Mouse (Mus musculus) CH12.LX (cell line): Measurements from ENCODE around the gene Fam234b.

Source experiments
- BHLHE40 ChIP-seq: IDR thresholded peaks from 2 replicates; pipeline ENCODE4 v1.6.1; 2011; ENCODE audit warnings: mild to moderate bottlenecking, low read depth, low read length, improper control_type of control experiment
- CTCF ChIP-seq, 2 experiments: IDR thresholded peaks in 1 of 2; conservative IDR thresholded peaks in 1 of 2; 2 replicates each; pipeline ENCODE4 v1.5.1; 2011 to 2012; ENCODE audit warnings: low read depth in 2 of 2, low read length in 2 of 2, improper control_type of control experiment in 1 of 2, inconsistent platforms in 1 of 2, mild to moderate bottlenecking in 1 of 2, moderate library complexity in 1 of 2
- EP300 ChIP-seq: IDR thresholded peaks from 2 replicates; pipeline ENCODE4 v1.6.1; 2011; ENCODE audit warnings: low read length, improper control_type of control experiment
- HCFC1 ChIP-seq: IDR thresholded peaks from 2 replicates; pipeline ENCODE4 v1.6.1; 2012; ENCODE audit warnings: low read depth, mild to moderate bottlenecking, inconsistent platforms, low read length, improper control_type of control experiment
- IRF4 ChIP-seq: IDR thresholded peaks from 2 replicates; pipeline ENCODE4 v1.6.1; 2014; ENCODE audit warnings: low read depth, mild to moderate bottlenecking, inconsistent platforms, low read length, improper control_type of control experiment
- KAT2A ChIP-seq: IDR thresholded peaks from 2 replicates; pipeline ENCODE4 v1.6.1; 2012; ENCODE audit warnings: low read length, improper control_type of control experiment, inconsistent platforms; ENCODE audit not compliant: insufficient replicate concordance
- MAFK ChIP-seq: IDR thresholded peaks from 2 replicates; pipeline ENCODE4 v1.6.1; 2011; ENCODE audit warnings: low read length, improper control_type of control experiment; ENCODE audit not compliant: insufficient replicate concordance
- MXI1 ChIP-seq: IDR thresholded peaks from 2 replicates; pipeline ENCODE4 v1.6.1; 2011; ENCODE audit warnings: mild to moderate bottlenecking, low read depth, low read length, improper control_type of control experiment
- NRF1 ChIP-seq: IDR thresholded peaks from 2 replicates; pipeline ENCODE4 v1.6.1; 2014; ENCODE audit warnings: low read depth, mild to moderate bottlenecking, inconsistent platforms, low read length, improper control_type of control experiment, moderate library complexity
- POLR2A ChIP-seq: IDR thresholded peaks from 2 replicates; pipeline ENCODE4 v1.6.1; 2011; ENCODE audit warnings: low read depth, mild to moderate bottlenecking, improper control_type of control experiment, low read length
- TCF12 ChIP-seq: IDR thresholded peaks from 2 replicates; pipeline ENCODE4 v1.6.1; 2014; ENCODE audit warnings: low read depth, mild to moderate bottlenecking, inconsistent platforms, low read length, improper control_type of control experiment
- UBTF ChIP-seq: IDR thresholded peaks from 2 replicates; pipeline ENCODE4 v1.6.1; 2012; ENCODE audit warnings: low read depth, mild to moderate bottlenecking, inconsistent platforms, low read length, improper control_type of control experiment, moderate library complexity

DNA sequence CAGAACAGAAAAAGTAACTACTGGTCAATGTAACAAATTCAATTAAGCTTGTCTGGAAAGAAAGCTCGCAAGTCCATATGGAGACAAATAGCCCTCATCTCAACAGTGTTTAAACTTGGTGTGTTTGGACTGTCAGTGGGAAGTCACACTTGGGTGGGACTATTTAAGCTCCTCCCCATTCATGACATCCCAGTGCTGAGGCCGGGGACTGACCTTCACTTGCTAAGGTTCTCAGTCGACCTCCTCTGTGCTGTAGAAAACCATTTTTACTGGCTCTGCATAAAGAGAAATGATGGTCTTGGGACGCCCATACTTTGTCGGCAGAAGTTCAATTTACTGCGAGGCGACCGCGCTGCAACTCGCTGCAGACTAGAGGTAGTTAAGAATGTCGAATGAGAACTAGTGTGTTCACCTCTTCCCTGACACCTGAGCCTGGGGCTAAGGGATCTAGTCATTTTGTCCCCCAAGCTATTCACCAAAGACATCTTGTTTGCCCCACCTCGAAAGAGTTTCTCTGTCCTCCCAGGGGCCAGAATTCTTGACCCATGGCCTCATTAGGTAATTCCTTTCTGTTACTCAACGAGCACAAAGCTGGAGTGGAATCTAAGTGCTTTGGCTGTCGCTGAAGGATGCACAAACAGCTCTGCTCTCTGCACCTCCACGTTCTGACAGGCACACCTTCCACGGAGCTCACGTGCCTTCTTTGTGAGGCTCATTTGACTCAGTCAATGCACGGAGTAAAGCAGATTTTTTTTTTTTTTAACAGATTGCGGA is 53.3 kb downstream of the Fam234b start:
- TF ChIP-seq CTCF (conservative IDR thresholded peaks at IDR 0.05 in 1 of 2, IDR thresholded peaks at IDR 0.05 in 1 of 2; ENCODE audit: low read depth in 2 of 2, low read length in 2 of 2) (no peak), EP300 (no peak), POLR2A (no peak), MAFK (no peak), BHLHE40 (no peak), KAT2A (no peak), HCFC1 (no peak), IRF4 (no peak), MXI1 (no peak), UBTF (no peak), NRF1 (no peak), TCF12 (no peak)
